Mouse (Mus musculus) kidney, adult 2 months (tissue): ENCODE data around the gene Cd86. TPM values are rescaled to one million over a fixed set of nuclear protein-coding genes. Genes with fewer than 3 reads are reported as not detected.

Experiments used
- DNase-seq: peaks from one replicate; pipeline ENCODE4 v3.0.0; 2021
- H3K27ac ChIP-seq: fragments of 200-500 bp; 2 replicates; pipeline ENCODE4 v1.5.1; 2012; ENCODE audit warnings: low read depth, low read length, control low read depth, inconsistent platforms; ENCODE audit not compliant: insufficient read depth
- H3K27me3 ChIP-seq: fragments of 200-500 bp; replicated peaks from 2 replicates; pipeline ENCODE4 v1.6.1; 2012; ENCODE audit warnings: mild to moderate bottlenecking, moderate library complexity, low read length, inconsistent platforms; ENCODE audit not compliant: control insufficient read depth, insufficient read depth
- H3K36me3 ChIP-seq: fragments of 200-500 bp; 2 replicates; pipeline ENCODE4 v1.6.1; 2012; ENCODE audit warnings: mild to moderate bottlenecking, moderate library complexity, low read length, inconsistent platforms; ENCODE audit not compliant: control insufficient read depth, insufficient read depth
- H3K4me1 ChIP-seq: fragments of 200-500 bp; 2 replicates; pipeline ENCODE4 v1.6.1; 2011; ENCODE audit warnings: low read length; ENCODE audit not compliant: control insufficient read depth, insufficient read depth
- H3K4me3 ChIP-seq: fragments of 200-500 bp; 2 replicates; pipeline ENCODE4 v1.5.1; 2011; ENCODE audit warnings: mild to moderate bottlenecking, low read depth, low read length, control low read depth; ENCODE audit not compliant: insufficient read depth
- CTCF ChIP-seq: fragments of 200-500 bp; conservative IDR thresholded peaks from 2 replicates; pipeline ENCODE4 v1.5.1; 2011; ENCODE audit warnings: low read depth, mild to moderate bottlenecking, control low read depth, low read length, moderate library complexity, mixed read lengths; ENCODE audit not compliant: insufficient read depth, insufficient read length
- POLR2A ChIP-seq: fragments of 200-500 bp; IDR thresholded peaks from one replicate; pipeline ENCODE4 v1.6.1; 2011; ENCODE audit warnings: low read depth, low read length, control low read depth
- WGBS: fragments of 180-500 bp; shearing (Covaris S2); methylation state at CpG from one replicate; pipeline ENCODE4 v1.1.7; 2018; 5-methylcytosine and 5-hydroxymethylcytosine counted together
- polyA plus RNA-seq: library from polyadenylated mRNA; depleted of rRNA; stranded (reverse); fragments of >200 nt; gene quantifications from 2 replicates; pipeline ENCODE4 v1.2.3, GENCODE M21; 2012

Cd86 gene
- polyA plus RNA-seq, 1 experiment, result 2.3 TPM

GRCm38 (mm10) chr16:36632229-36632628, 33.7 kb downstream of the Cd86 start:
- Histone ChIP-seq H3K27me3 (no peaks in the 10 kb centered on the region), H3K36me3 (no peaks in the 10 kb centered on the region), H3K27ac (no peak overlapping the region), H3K4me3 (no peak overlapping the region), H3K4me1 (no peaks in the 10 kb centered on the region)
- WGBS, result 87% methylated on average over 8 of the region's 8 CpGs
- TF ChIP-seq POLR2A (no peak), CTCF (no peak)
- no peak for DNase-seq

GRCm38 (mm10) chr16:36631607-36632006, 34.3 kb downstream of the Cd86 start:
- TF ChIP-seq CTCF (no peak), POLR2A (no peak)
- 90% methylated on average over 5 of the region's 5 CpGs for WGBS
- no peak overlapping the region for H3K27ac ChIP-seq
- H3K4me1 ChIP-seq, result no peaks in the 10 kb centered on the region
- no peaks in the 10 kb centered on the region for H3K27me3 ChIP-seq
- no peaks in the 10 kb centered on the region for H3K36me3 ChIP-seq
- DNase-seq, result no peak
- no peak overlapping the region for H3K4me3 ChIP-seq

GRCm38 (mm10) chr16:36627740-36628139, 38.1 kb downstream of the Cd86 start:
- H3K27me3 ChIP-seq, result no peaks in the 10 kb centered on the region
- H3K27ac ChIP-seq, result no peak overlapping the region
- no peak for DNase-seq
- no peak overlapping the region for H3K4me3 ChIP-seq
- 100% methylated on average over 1 of the region's 1 CpGs for WGBS
- no peaks in the 10 kb centered on the region for H3K36me3 ChIP-seq
- no peaks in the 10 kb centered on the region for H3K4me1 ChIP-seq
- TF ChIP-seq CTCF (no peak), POLR2A (no peak)

- no peak overlapping the region for H3K27ac ChIP-seq
- H3K27me3 ChIP-seq, result no peaks in the 10 kb centered on the region
- DNase-seq, result no peak
- H3K4me3 ChIP-seq, result no peak overlapping the region
- H3K4me1 ChIP-seq, result no peaks in the 10 kb centered on the region
- TF ChIP-seq CTCF, result no peak
- TF ChIP-seq POLR2A, result no peak
- H3K36me3 ChIP-seq, result no peaks in the 10 kb centered on the region
- WGBS, result 77% methylated on average over 5 of the region's 5 CpGs
Measured at GRCm38 (mm10) chr16:36626567-36627197, 39.2 kb downstream of the Cd86 start.

GRCm38 (mm10) chr16:36625909-36626308, 40.0 kb downstream of the Cd86 start:
- WGBS, result 95% methylated on average over 1 of the region's 1 CpGs
- no peaks in the 10 kb centered on the region for H3K36me3 ChIP-seq
- H3K4me3 ChIP-seq, result no peak overlapping the region
- no peak for DNase-seq
- H3K27me3 ChIP-seq, result no peaks in the 10 kb centered on the region
- no peaks in the 10 kb centered on the region for H3K4me1 ChIP-seq
- no peak for TF ChIP-seq CTCF
- no peak for TF ChIP-seq POLR2A
- no peak overlapping the region for H3K27ac ChIP-seq

- 44% methylated on average over 3 of the region's 3 CpGs for WGBS
- DNase-seq, result peak; percentile 52
Measured at GRCm38 (mm10) chr16:36622320-36622719, 43.6 kb downstream of the Cd86 start.

GRCm38 (mm10) chr16:36621108-36621507, 44.8 kb downstream of the Cd86 start:
- TF ChIP-seq POLR2A (no peak), CTCF (no peak)
- no peaks in the 10 kb centered on the region for H3K4me1 ChIP-seq
- DNase-seq, result no peak
- no peaks in the 10 kb centered on the region for H3K27me3 ChIP-seq
- WGBS, result 83% methylated on average over 3 of the region's 3 CpGs
- no peak overlapping the region for H3K27ac ChIP-seq
- no peak overlapping the region for H3K4me3 ChIP-seq
- no peaks in the 10 kb centered on the region for H3K36me3 ChIP-seq

More at GRCm38 (mm10) chr16:36622320-36622719, 43.6 kb downstream of the Cd86 start:
- H3K4me1 ChIP-seq, result no peaks in the 10 kb centered on the region
- no peak overlapping the region for H3K27ac ChIP-seq
- no peak overlapping the region for H3K4me3 ChIP-seq
- TF ChIP-seq POLR2A (no peak), CTCF (peak; percentile 58)
- no peaks in the 10 kb centered on the region for H3K27me3 ChIP-seq
- no peaks in the 10 kb centered on the region for H3K36me3 ChIP-seq
